Comparison of ENCODE assay signal across 14 mouse cellular contexts in genomic region chr5:113196916-113197794, GRCm38 (mm10). TPM values are rescaled to one million over a fixed set of nuclear protein-coding genes. Genes with fewer than 3 reads are reported as not detected.
DNase-seq lines count a peak whose midpoint lies in the region; ATAC-seq and TF ChIP-seq lines count a peak whose summit lies in the region.
"Had no signal": no experiment of that assay in that cellular context is flagged by ENCODE, and none has a peak within 500 bp of the region (broad histone marks: within the 10 kb centered on the region; RNA-seq: fewer than 3 reads in every experiment).

No protein-coding gene starts in this region.

- H3K4me2 ChIP-seq in kidney, embryonic 14.5 days (replicated peaks; ENCODE audit: low read depth, low read length), result no peak overlapping the region
- no peak overlapping the region for H3K4me2 ChIP-seq in stomach, embryonic 15.5 days
- no peak overlapping the region for H3K4me2 ChIP-seq in stomach, postnatal 0 days (replicated peaks; ENCODE audit: low read depth)
- no peak overlapping the region for H3K4me2 ChIP-seq in hindbrain, postnatal 0 days (ENCODE audit: low read depth, low read length)

- H3K27me3 ChIP-seq in kidney, embryonic 14.5 days (ENCODE audit: control insufficient read depth, insufficient read depth, low read length), result no peaks in the 10 kb centered on the region
- no peaks in the 10 kb centered on the region for H3K27me3 ChIP-seq in stomach, embryonic 15.5 days (replicated peaks)
- no peaks in the 10 kb centered on the region for H3K27me3 ChIP-seq in stomach, postnatal 0 days (ENCODE audit: control insufficient read depth, insufficient read depth, low read length)
- no peaks in the 10 kb centered on the region for H3K27me3 ChIP-seq in hindbrain, postnatal 0 days (ENCODE audit: insufficient read depth, low read length)

- no peaks in the 10 kb centered on the region for H3K36me3 ChIP-seq in kidney, embryonic 14.5 days (ENCODE audit: control insufficient read depth, insufficient read depth, low read length)
- H3K36me3 ChIP-seq in stomach, embryonic 15.5 days, result no peaks in the 10 kb centered on the region
- H3K36me3 ChIP-seq in stomach, postnatal 0 days (ENCODE audit: control insufficient read depth, insufficient read depth, low read length), result no peaks in the 10 kb centered on the region
- H3K36me3 ChIP-seq in hindbrain, postnatal 0 days (ENCODE audit: insufficient read depth, low read length), result no peaks in the 10 kb centered on the region

- ATAC-seq in kidney, embryonic 14.5 days (ENCODE audit: low FRiP score, low TSS enrichment), result no peak
- no peak for ATAC-seq in stomach, embryonic 15.5 days (ENCODE audit: insufficient read depth, low FRiP score, low read depth)
- ATAC-seq in stomach, postnatal 0 days (ENCODE audit: low FRiP score, low TSS enrichment), result no peak
- ATAC-seq in hindbrain, postnatal 0 days, result no peak

- H3K4me1 ChIP-seq in kidney, embryonic 14.5 days (ENCODE audit: control insufficient read depth, insufficient read depth, low read length), result 0 out of 2 replicates have a peak, but pooled peaks cover 3% of the 10 kb centered on the region
- 0 out of 2 replicates have a peak, but pooled peaks cover 7% of the 10 kb centered on the region for H3K4me1 ChIP-seq in stomach, embryonic 15.5 days
- H3K4me1 ChIP-seq in stomach, postnatal 0 days (replicated peaks; ENCODE audit: control insufficient read depth, insufficient read depth), result no peaks in the 10 kb centered on the region
- 0 out of 2 replicates have a peak, but pooled peaks cover 4% of the 10 kb centered on the region for H3K4me1 ChIP-seq in hindbrain, postnatal 0 days (ENCODE audit: insufficient read depth, low read length)

- TF ChIP-seq EP300 in stomach, postnatal 0 days (optimal IDR thresholded peaks at IDR 0.05), result no peak

- 53% methylated on average over 9 of the region's 9 CpGs for WGBS in kidney, embryonic 14.5 days
- WGBS in stomach, embryonic 15.5 days, result 41% methylated on average over 9 of the region's 9 CpGs
- WGBS in stomach, postnatal 0 days, result 46% methylated on average over 9 of the region's 9 CpGs
- WGBS in hindbrain, postnatal 0 days, result 64% methylated on average over 9 of the region's 9 CpGs

- no peak overlapping the region for H3K9ac ChIP-seq in kidney, embryonic 14.5 days (ENCODE audit: low read depth, low read length)
- no peak overlapping the region for H3K9ac ChIP-seq in stomach, embryonic 15.5 days
- H3K9ac ChIP-seq in stomach, postnatal 0 days (ENCODE audit: low read length), result no peak overlapping the region
- no peak overlapping the region for H3K9ac ChIP-seq in hindbrain, postnatal 0 days (replicated peaks; ENCODE audit: low read length)

- TF ChIP-seq CTCF in stomach, postnatal 0 days (IDR thresholded peaks at IDR 0.05; ENCODE audit: low read depth), result no peak
- TF ChIP-seq CTCF in hindbrain, postnatal 0 days (IDR thresholded peaks at IDR 0.05; ENCODE audit: low read depth), result no peak

- DNase-seq in kidney, adult 8-10 months, result no peak
- DNase-seq in stomach, postnatal 0 days (ENCODE audit: low spot score), result no peak
- no peak for DNase-seq in hindbrain, postnatal 0 days (ENCODE audit: low spot score)
- DNase-seq in urinary bladder, postnatal 4 days (ENCODE audit: low spot score in 2 of 2), result no peak
- no peak for DNase-seq in adrenal gland, adult 18-20 months (ENCODE audit: low spot score in 2 of 2)
- no peak for DNase-seq in embryo, embryonic 10.5 days (ENCODE audit: low spot score)
- DNase-seq: cerebellum, postnatal 10 days; gastrocnemius, postnatal 10 days; right cerebral cortex, postnatal 14 days; thymus, postnatal 14 days had no signal

- no peak overlapping the region for H3K4me3 ChIP-seq in kidney, embryonic 14.5 days (ENCODE audit: low read length)
- no peak overlapping the region for H3K4me3 ChIP-seq in stomach, embryonic 15.5 days (replicated peaks)
- H3K4me3 ChIP-seq in stomach, postnatal 0 days (ENCODE audit: low read depth, low read length), result no peak overlapping the region
- H3K4me3 ChIP-seq in hindbrain, postnatal 0 days (ENCODE audit: low read length), result no peak overlapping the region

- H3K9me3 ChIP-seq in kidney, embryonic 14.5 days (ENCODE audit: control insufficient read depth, low read length), result no peaks in the 10 kb centered on the region
- H3K9me3 ChIP-seq in stomach, embryonic 15.5 days, result no peaks in the 10 kb centered on the region
- H3K9me3 ChIP-seq in stomach, postnatal 0 days (ENCODE audit: control insufficient read depth, low read length), result no peaks in the 10 kb centered on the region
- H3K9me3 ChIP-seq in hindbrain, postnatal 0 days (ENCODE audit: low read length), result no peaks in the 10 kb centered on the region

- H3K27ac ChIP-seq in kidney, embryonic 14.5 days (ENCODE audit: low read depth, low read length), result peak overlapping the region; percentile 74
- peak overlapping the region; percentile 36; the same call in 1 of the 2 replicates for H3K27ac ChIP-seq in stomach, embryonic 15.5 days
- no peak overlapping the region; the same call in 1 of the 2 replicates for H3K27ac ChIP-seq in stomach, postnatal 0 days (replicated peaks)
- H3K27ac ChIP-seq in hindbrain, postnatal 0 days, result 0 out of 2 replicates have a peak overlapping the region, but pooled peaks have one; percentile 15

RNA-seq across cellular contexts. Expression of gene 2900026A02Rik, which starts 23.9 kb away (rescaled TPM):
- 3.9 and 5.4 TPM in 2 replicates for polyA plus RNA-seq in kidney, embryonic 14.5 days (2014; fragmentation: Nextera tagmentation; extraction: Ambion mirVana)
- 12.6 and 15.2 TPM in 2 replicates for polyA plus RNA-seq in stomach, embryonic 15.5 days (2015; fragmentation: Nextera tagmentation; extraction: Ambion mirVana)
- polyA plus RNA-seq in stomach, postnatal 0 days (2015; fragmentation: Nextera tagmentation; extraction: Ambion mirVana), result 5.3 and 6.2 TPM in 2 replicates
- 9.2 and 10.6 TPM in 2 replicates for total RNA-seq in hindbrain, postnatal 0 days (2014; rRNA removed)
- 2.5 and 3.1 TPM in 2 replicates for polyA plus RNA-seq in hindbrain, postnatal 0 days (2015; fragmentation: Nextera tagmentation; extraction: Ambion mirVana)
- 10 to 100 TPM in 1 of 2 experiments, 1 to 10 TPM in 1; 8.8 to 12.1 TPM for total RNA-seq in adrenal gland, adult 18-20 months (2021)

RNA-seq across cellular contexts. Expression of gene Tmem211, which starts 29.6 kb away (rescaled TPM):
- polyA plus RNA-seq in kidney, embryonic 14.5 days (2014; fragmentation: Nextera tagmentation; extraction: Ambion mirVana), result 0.15 and 0.31 TPM in 2 replicates
- 0.48 and 0.57 TPM in 2 replicates for polyA plus RNA-seq in stomach, embryonic 15.5 days (2015; fragmentation: Nextera tagmentation; extraction: Ambion mirVana)
- 0.46 and 0.59 TPM in 2 replicates for polyA plus RNA-seq in stomach, postnatal 0 days (2015; fragmentation: Nextera tagmentation; extraction: Ambion mirVana)
- total RNA-seq in hindbrain, postnatal 0 days (2014; rRNA removed), result 0.16 TPM in 1 of 2 replicates, not detected in the other
- 0.10 TPM in 1 of 2 replicates, not detected in the other for polyA plus RNA-seq in hindbrain, postnatal 0 days (2015; fragmentation: Nextera tagmentation; extraction: Ambion mirVana)
- total RNA-seq in adrenal gland, adult 18-20 months (2021), result not detected
- total RNA-seq: gastrocnemius, postnatal 10 days; left cerebral cortex, adult 18-20 months; megakaryocyte-erythroid progenitor cell, adult 5-6 weeks had no signal
